Mouse (Mus musculus) megakaryocyte, embryonic 14.5 days (primary cell): ENCODE data around the gene Esr1.

Experiments used
- FLI1 ChIP-seq: IDR thresholded peaks from 2 replicates; pipeline ENCODE4 v1.6.1; 2012; ENCODE audit warnings: low read length, inconsistent platforms, mixed read lengths
- GATA1 ChIP-seq: IDR thresholded peaks from 3 replicates; pipeline ENCODE4 v1.6.1; 2012; ENCODE audit warnings: mixed read lengths, low read length, inconsistent platforms, borderline replicate concordance

- TF ChIP-seq GATA1 (no peak), FLI1 (no peak)
Observed at GRCm38 (mm10) chr10:4787003-4787628, 175.7 kb downstream of the Esr1 start.
